Mouse (Mus musculus): ENCODE measurements around the gene Plg. TPM values are rescaled to one million over a fixed set of nuclear protein-coding genes. Genes with fewer than 3 reads are reported as not detected.

Plg gene
- not detected in 2 replicates for total RNA-seq (2017)

- peak; percentile 75 for ATAC-seq (replicated peaks; ENCODE audit: low read depth, poor library complexity, severe bottlenecking)
Observed at GRCm38 (mm10) chr17:12377981-12378705, at the start of gene Plg. TSS of gene Plg (plus strand) at chr17:12378608.

- ATAC-seq (replicated peaks; ENCODE audit: low read depth, poor library complexity, severe bottlenecking) = no peak
Observed at GRCm38 (mm10) chr17:12335115-12335514, 43.3 kb upstream of the Plg start.

GRCm38 (mm10) chr17:12336073-12336868 lies 42.1 kb upstream of the Plg start:
- ATAC-seq (replicated peaks; ENCODE audit: low read depth, poor library complexity, severe bottlenecking) = no peak

- ATAC-seq (replicated peaks; ENCODE audit: low read depth, poor library complexity, severe bottlenecking) = no peak
Observed at GRCm38 (mm10) chr17:12337156-12337555, 41.3 kb upstream of the Plg start.

GRCm38 (mm10) chr17:12343702-12344376 lies 34.6 kb upstream of the Plg start:
- ATAC-seq (replicated peaks; ENCODE audit: low read depth, poor library complexity, severe bottlenecking) = no peak

GRCm38 (mm10) chr17:12347462-12347861 lies 30.9 kb upstream of the Plg start:
- ATAC-seq (replicated peaks; ENCODE audit: low read depth, poor library complexity, severe bottlenecking) = no peak

GRCm38 (mm10) chr17:12351564-12351963 lies 26.8 kb upstream of the Plg start:
- no peak for ATAC-seq (replicated peaks; ENCODE audit: low read depth, poor library complexity, severe bottlenecking)

GRCm38 (mm10) chr17:12352781-12353180 lies 25.6 kb upstream of the Plg start:
- ATAC-seq (replicated peaks; ENCODE audit: low read depth, poor library complexity, severe bottlenecking) = no peak

GRCm38 (mm10) chr17:12359876-12360275 lies 18.5 kb upstream of the Plg start:
- ATAC-seq (replicated peaks; ENCODE audit: low read depth, poor library complexity, severe bottlenecking) = no peak

- ATAC-seq (replicated peaks; ENCODE audit: low read depth, poor library complexity, severe bottlenecking) = peak; percentile 79
Observed at GRCm38 (mm10) chr17:12363601-12364425, 14.6 kb upstream of the Plg start.

GRCm38 (mm10) chr17:12364426-12364735 lies 14.0 kb upstream of the Plg start:
- peak; percentile 13 for ATAC-seq (replicated peaks; ENCODE audit: low read depth, poor library complexity, severe bottlenecking)

- peak; percentile 78 for ATAC-seq (replicated peaks; ENCODE audit: low read depth, poor library complexity, severe bottlenecking)
Observed at GRCm38 (mm10) chr17:12367373-12367930, 11.0 kb upstream of the Plg start.

- ATAC-seq (replicated peaks; ENCODE audit: low read depth, poor library complexity, severe bottlenecking) = no peak
Observed at GRCm38 (mm10) chr17:12369393-12369792, 9.0 kb upstream of the Plg start.

GRCm38 (mm10) chr17:12370289-12370688 lies 8.1 kb upstream of the Plg start:
- no peak for ATAC-seq (replicated peaks; ENCODE audit: low read depth, poor library complexity, severe bottlenecking)

- ATAC-seq (replicated peaks; ENCODE audit: low read depth, poor library complexity, severe bottlenecking) = peak; percentile 54
Observed at GRCm38 (mm10) chr17:12371310-12371925, 7.0 kb upstream of the Plg start.

GRCm38 (mm10) chr17:12372021-12372420 lies 6.4 kb upstream of the Plg start:
- ATAC-seq (replicated peaks; ENCODE audit: low read depth, poor library complexity, severe bottlenecking) = peak; percentile 76

- no peak for ATAC-seq (replicated peaks; ENCODE audit: low read depth, poor library complexity, severe bottlenecking)
Observed at GRCm38 (mm10) chr17:12373601-12374144, 4.7 kb upstream of the Plg start.

- no peak for ATAC-seq (replicated peaks; ENCODE audit: low read depth, poor library complexity, severe bottlenecking)
Observed at GRCm38 (mm10) chr17:12380287-12380686, 1.9 kb downstream of the Plg start.

GRCm38 (mm10) chr17:12381579-12381978 lies 3.2 kb downstream of the Plg start:
- no peak for ATAC-seq (replicated peaks; ENCODE audit: low read depth, poor library complexity, severe bottlenecking)

All from common myeloid progenitor, adult 5-6 weeks (primary cell).